1 mouse cellular context compared by ENCODE assay signal in genomic region chr1:82820179-82820578, GRCm38 (mm10).
A peak's percentile ranks its signal among the peaks of the same experiment; 100 is the strongest.
TF ChIP-seq lines count a peak whose summit lies in the region.

No protein-coding gene starts in this region.

TF ChIP-seq in MEL, 35 proteins besides CTCF, POLR2A, EP300 and RAD21 (continued from another document):
- no peak for TF ChIP-seq MAX (IDR thresholded peaks at IDR 0.05; ENCODE audit: low read length)
- peak; percentile 64 for TF ChIP-seq GATA1 (IDR thresholded peaks at IDR 0.05; ENCODE audit: low read depth, low read length)
- no peak for TF ChIP-seq JUND (IDR thresholded peaks at IDR 0.05; ENCODE audit: low read depth, low read length)
- TF ChIP-seq UBTF (IDR thresholded peaks at IDR 0.05; ENCODE audit: borderline replicate concordance, insufficient read depth, low read depth, low read length): no peak
- no peak for TF ChIP-seq USF2 (IDR thresholded peaks at IDR 0.05; ENCODE audit: borderline replicate concordance in 1 of 2, insufficient read depth in 1 of 2, low read depth in 1 of 2, low read length in 2 of 2)
- TF ChIP-seq E2F4 (IDR thresholded peaks at IDR 0.05; ENCODE audit: borderline replicate concordance, low read depth, low read length): no peak
- no peak for TF ChIP-seq KAT2A (conservative IDR thresholded peaks at IDR 0.05; ENCODE audit: low read depth, low read length)
- no peak for TF ChIP-seq POLR2AphosphoS2 (IDR thresholded peaks at IDR 0.05; ENCODE audit: low read length)
- no peak for TF ChIP-seq MYB (IDR thresholded peaks at IDR 0.05; ENCODE audit: low read depth, low read length)
